Mouse (Mus musculus): ENCODE results near the gene Havcr1. TPM values are rescaled to one million over a fixed set of nuclear protein-coding genes. Genes with fewer than 3 reads are reported as not detected.
"Not testable (repeated sequence)": the region's sequence is repeated elsewhere in the genome, so short reads cannot be mapped to it uniquely, and the experiment has no call there.

The Havcr1 gene
- polyA plus RNA-seq, 1 experiment: not detected

DNA sequence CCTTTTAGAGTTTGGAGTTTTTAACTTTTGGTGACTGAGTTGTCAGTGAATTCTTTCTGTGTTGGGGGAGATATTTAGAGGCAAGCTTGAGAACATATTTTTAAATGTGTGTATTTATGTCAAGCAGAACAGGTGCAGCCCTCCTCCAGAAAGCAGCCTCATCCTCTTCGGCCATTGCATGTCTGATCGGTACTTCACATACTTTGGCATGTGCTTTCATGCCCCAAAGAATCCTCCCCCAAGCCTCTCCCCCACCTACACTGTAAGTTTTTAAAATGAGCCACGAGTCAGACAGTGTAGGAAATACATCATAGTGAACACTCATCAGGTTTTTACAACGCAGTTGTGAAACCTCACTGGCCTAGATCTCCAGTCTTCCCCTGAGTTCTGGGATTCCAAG lies 6.0 kb downstream of the Havcr1 start:
- no peak overlapping the region for H3ac ChIP-seq (ENCODE audit: control insufficient read depth, insufficient read length, low read depth)
- H3K27me3 ChIP-seq (ENCODE audit: control insufficient read depth, insufficient read depth, insufficient read length): no peaks in the 10 kb centered on the region
- TF ChIP-seq USF1 (IDR thresholded peaks at IDR 0.05; ENCODE audit: low read depth) (no peak), MYOG (IDR thresholded peaks at IDR 0.05; ENCODE audit: control insufficient read depth, extremely low read depth, insufficient read length) (no peak), FOSL1 (IDR thresholded peaks at IDR 0.05; ENCODE audit: insufficient read depth, low read length, poor library complexity, severe bottlenecking) (no peak), MYOD1 (IDR thresholded peaks at IDR 0.05; ENCODE audit: control insufficient read depth, insufficient read length, low read depth) (no peak), MAX (IDR thresholded peaks at IDR 0.05) (no peak), CEBPB (IDR thresholded peaks at IDR 0.05; ENCODE audit: low read depth) (no peak), CTCF (IDR thresholded peaks at IDR 0.05; ENCODE audit: control insufficient read depth, insufficient read depth, insufficient read length) (no peak)
- H3K36me3 ChIP-seq (ENCODE audit: control insufficient read depth, insufficient read depth): no peaks in the 10 kb centered on the region
- H3K4me3 ChIP-seq (ENCODE audit: insufficient read depth, poor library complexity, severe bottlenecking): no peak overlapping the region
- H3K79me3 ChIP-seq (ENCODE audit: low read depth): no peaks in the 10 kb centered on the region
- H3K79me2 ChIP-seq (ENCODE audit: control insufficient read depth, insufficient read depth): no peaks in the 10 kb centered on the region

DNA sequence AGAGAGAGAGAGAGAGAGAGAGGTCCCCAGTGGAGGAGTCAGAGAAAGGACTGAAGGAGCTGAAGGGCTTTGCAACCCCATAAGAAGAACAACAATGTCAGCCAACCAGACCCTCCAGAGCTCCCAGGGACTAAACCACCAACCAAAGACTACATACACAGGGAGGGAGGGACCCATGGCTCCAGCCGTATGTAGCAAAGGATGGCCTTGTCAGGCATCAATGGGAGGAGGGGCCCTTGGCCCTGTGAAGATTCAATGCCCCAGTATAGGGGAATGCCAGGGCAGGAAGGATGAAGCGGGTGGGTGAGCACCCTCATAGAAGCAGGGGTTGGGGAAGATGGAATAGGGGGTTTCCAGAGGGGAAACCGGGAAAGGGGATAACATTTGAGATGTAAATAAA lies 6.8 kb downstream of the Havcr1 start:
- H3K27me3 ChIP-seq (ENCODE audit: control insufficient read depth, insufficient read depth, insufficient read length): no peaks in the 10 kb centered on the region
- no peaks in the 10 kb centered on the region for H3K36me3 ChIP-seq (ENCODE audit: control insufficient read depth, insufficient read depth)
- no peaks in the 10 kb centered on the region for H3K79me3 ChIP-seq (ENCODE audit: low read depth)
- no peak overlapping the region for H3ac ChIP-seq (ENCODE audit: control insufficient read depth, insufficient read length, low read depth)
- no peaks in the 10 kb centered on the region for H3K79me2 ChIP-seq (ENCODE audit: control insufficient read depth, insufficient read depth)
- TF ChIP-seq USF1 (IDR thresholded peaks at IDR 0.05; ENCODE audit: low read depth) (no peak), CTCF (IDR thresholded peaks at IDR 0.05; ENCODE audit: control insufficient read depth, insufficient read depth, insufficient read length) (no peak), CEBPB (IDR thresholded peaks at IDR 0.05; ENCODE audit: low read depth) (no peak), MAX (IDR thresholded peaks at IDR 0.05) (no peak), MYOD1 (IDR thresholded peaks at IDR 0.05; ENCODE audit: control insufficient read depth, insufficient read length, low read depth) (no peak), FOSL1 (IDR thresholded peaks at IDR 0.05; ENCODE audit: insufficient read depth, low read length, poor library complexity, severe bottlenecking) (no peak), MYOG (IDR thresholded peaks at IDR 0.05; ENCODE audit: control insufficient read depth, extremely low read depth, insufficient read length) (no peak)
- H3K4me3 ChIP-seq (ENCODE audit: insufficient read depth, poor library complexity, severe bottlenecking): no peak overlapping the region

DNA sequence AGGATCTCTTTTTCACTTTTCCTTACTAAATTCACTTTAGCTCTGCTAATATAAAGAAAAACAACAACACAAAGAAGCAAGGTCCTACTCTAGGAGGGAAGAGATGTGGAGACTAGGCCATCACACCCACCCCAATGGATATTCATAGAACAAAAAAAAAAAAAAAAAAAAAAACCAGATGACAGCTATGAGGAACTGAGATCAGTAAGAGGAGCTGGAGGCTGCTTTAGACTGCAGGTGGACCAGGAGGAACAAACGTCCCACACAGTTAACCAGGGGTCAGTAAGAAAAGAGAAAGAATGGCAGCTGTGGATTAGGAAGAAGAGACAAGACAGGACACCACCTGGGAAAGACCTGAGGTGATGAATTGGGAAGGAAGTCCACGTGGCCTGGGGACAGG lies 13.1 kb downstream of the Havcr1 start:
- Histone ChIP-seq H3K27me3 (ENCODE audit: control insufficient read depth, insufficient read depth, insufficient read length) (no peaks in the 10 kb centered on the region), H3K79me3 (ENCODE audit: low read depth) (no peaks in the 10 kb centered on the region), H3K4me3 (ENCODE audit: insufficient read depth, poor library complexity, severe bottlenecking) (no peak overlapping the region), H3K79me2 (ENCODE audit: control insufficient read depth, insufficient read depth) (no peaks in the 10 kb centered on the region), H3K36me3 (ENCODE audit: control insufficient read depth, insufficient read depth) (no peaks in the 10 kb centered on the region), H3ac (ENCODE audit: control insufficient read depth, insufficient read length, low read depth) (no peak overlapping the region)
- no peak for TF ChIP-seq MAX (IDR thresholded peaks at IDR 0.05)
- no peak for TF ChIP-seq FOSL1 (IDR thresholded peaks at IDR 0.05; ENCODE audit: insufficient read depth, low read length, poor library complexity, severe bottlenecking)
- TF ChIP-seq CEBPB (IDR thresholded peaks at IDR 0.05; ENCODE audit: low read depth): no peak
- no peak for TF ChIP-seq MYOG (IDR thresholded peaks at IDR 0.05; ENCODE audit: control insufficient read depth, extremely low read depth, insufficient read length)
- no peak for TF ChIP-seq CTCF (IDR thresholded peaks at IDR 0.05; ENCODE audit: control insufficient read depth, insufficient read depth, insufficient read length)

DNA sequence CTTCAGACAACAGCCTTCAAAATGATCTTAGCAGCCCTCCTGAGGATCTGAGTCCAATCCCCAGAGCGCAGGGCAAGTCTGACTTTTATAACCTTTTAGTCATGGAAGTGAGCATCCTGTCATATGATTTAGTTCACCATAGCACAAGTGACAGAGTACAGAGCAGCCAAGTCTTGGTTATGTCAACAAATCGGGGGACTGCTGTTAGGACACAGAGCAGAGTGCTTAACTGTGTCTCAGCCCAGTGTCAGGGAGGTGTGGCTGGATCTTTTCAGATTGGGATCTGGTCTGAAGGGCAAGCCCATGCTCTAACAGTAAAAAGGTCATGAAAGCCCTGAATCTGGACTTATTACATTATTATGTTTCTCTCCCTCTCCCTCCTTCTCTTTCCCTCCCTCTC lies 18.8 kb downstream of the Havcr1 start:
- TF ChIP-seq USF1 (IDR thresholded peaks at IDR 0.05; ENCODE audit: low read depth) (no peak), CTCF (IDR thresholded peaks at IDR 0.05; ENCODE audit: control insufficient read depth, insufficient read depth, insufficient read length) (no peak), MAX (IDR thresholded peaks at IDR 0.05) (no peak), MYOG (IDR thresholded peaks at IDR 0.05; ENCODE audit: control insufficient read depth, extremely low read depth, insufficient read length) (no peak), FOSL1 (IDR thresholded peaks at IDR 0.05; ENCODE audit: insufficient read depth, low read length, poor library complexity, severe bottlenecking) (no peak), MYOD1 (IDR thresholded peaks at IDR 0.05; ENCODE audit: control insufficient read depth, insufficient read length, low read depth) (no peak), CEBPB (IDR thresholded peaks at IDR 0.05; ENCODE audit: low read depth) (no peak)
- no peaks in the 10 kb centered on the region for H3K36me3 ChIP-seq (ENCODE audit: control insufficient read depth, insufficient read depth)
- H3ac ChIP-seq (ENCODE audit: control insufficient read depth, insufficient read length, low read depth): no peak overlapping the region
- H3K4me3 ChIP-seq (ENCODE audit: insufficient read depth, poor library complexity, severe bottlenecking): no peak overlapping the region
- H3K27me3 ChIP-seq (ENCODE audit: control insufficient read depth, insufficient read depth, insufficient read length): no peaks in the 10 kb centered on the region
- H3K79me3 ChIP-seq (ENCODE audit: low read depth): no peaks in the 10 kb centered on the region
- H3K79me2 ChIP-seq (ENCODE audit: control insufficient read depth, insufficient read depth): no peaks in the 10 kb centered on the region

DNA sequence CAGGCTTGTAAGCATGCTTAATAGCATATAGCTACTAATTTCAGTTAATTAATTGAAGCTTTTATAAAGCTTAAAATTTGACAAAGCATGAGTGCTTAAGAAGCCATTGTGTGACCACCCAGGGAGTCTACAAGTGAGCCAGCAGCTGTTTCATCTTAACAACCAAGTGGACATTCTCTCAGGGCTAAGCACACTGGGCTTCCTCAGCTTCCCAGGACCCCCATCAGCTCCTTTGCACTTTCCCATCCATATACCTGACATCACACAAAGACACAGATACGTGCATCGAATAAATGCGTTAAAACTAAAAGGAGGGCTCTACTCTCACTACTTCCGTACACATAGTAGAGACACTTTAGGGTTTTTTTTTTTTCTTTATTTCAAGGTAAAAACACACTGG lies 19.8 kb downstream of the Havcr1 start:
- H3ac ChIP-seq (ENCODE audit: control insufficient read depth, insufficient read length, low read depth): no peak overlapping the region
- no peaks in the 10 kb centered on the region for H3K79me2 ChIP-seq (ENCODE audit: control insufficient read depth, insufficient read depth)
- H3K4me3 ChIP-seq (ENCODE audit: insufficient read depth, poor library complexity, severe bottlenecking): no peak overlapping the region
- TF ChIP-seq CTCF (IDR thresholded peaks at IDR 0.05; ENCODE audit: control insufficient read depth, insufficient read depth, insufficient read length): no peak
- no peak for TF ChIP-seq MAX (IDR thresholded peaks at IDR 0.05)
- no peak for TF ChIP-seq MYOD1 (IDR thresholded peaks at IDR 0.05; ENCODE audit: control insufficient read depth, insufficient read length, low read depth)
- TF ChIP-seq FOSL1 (IDR thresholded peaks at IDR 0.05; ENCODE audit: insufficient read depth, low read length, poor library complexity, severe bottlenecking): no peak
- TF ChIP-seq MYOG (IDR thresholded peaks at IDR 0.05; ENCODE audit: control insufficient read depth, extremely low read depth, insufficient read length): no peak
- TF ChIP-seq USF1 (IDR thresholded peaks at IDR 0.05; ENCODE audit: low read depth): no peak
- TF ChIP-seq CEBPB (IDR thresholded peaks at IDR 0.05; ENCODE audit: low read depth): no peak
- H3K27me3 ChIP-seq (ENCODE audit: control insufficient read depth, insufficient read depth, insufficient read length): no peaks in the 10 kb centered on the region
- H3K36me3 ChIP-seq (ENCODE audit: control insufficient read depth, insufficient read depth): no peaks in the 10 kb centered on the region
- H3K79me3 ChIP-seq (ENCODE audit: low read depth): no peaks in the 10 kb centered on the region

- not testable (repeated sequence) for H3K27me3 ChIP-seq (ENCODE audit: control insufficient read depth, insufficient read depth, insufficient read length); H3K79me2 ChIP-seq (ENCODE audit: control insufficient read depth, insufficient read depth); H3K36me3 ChIP-seq (ENCODE audit: control insufficient read depth, insufficient read depth); H3K79me3 ChIP-seq (ENCODE audit: low read depth); H3K4me3 ChIP-seq (ENCODE audit: insufficient read depth, poor library complexity, severe bottlenecking); H3ac ChIP-seq (ENCODE audit: control insufficient read depth, insufficient read length, low read depth)
These were observed 20.8 kb downstream of the Havcr1 start for GRCm38 (mm10) chr11:46755714-46756113.
